Mouse (Mus musculus): ENCODE measurements around the gene Caskin1.

The Caskin1 gene

GRCm38 (mm10) chr17:24470701-24471527 is 17.5 kb upstream of the Caskin1 start:
- DNase-seq (ENCODE audit: low spot score in 2 of 2) = peak in 1 of 2 experiments; percentile 45

GRCm38 (mm10) chr17:24472512-24472911 is 15.9 kb upstream of the Caskin1 start:
- DNase-seq (ENCODE audit: low spot score in 2 of 2) = no peak

- no peak for DNase-seq (ENCODE audit: low spot score in 2 of 2)
Measured at GRCm38 (mm10) chr17:24473612-24474275, 14.7 kb upstream of the Caskin1 start, which contains the start of gene Bricd5. Gene Bricd5 (plus strand): TSS chr17:24473884.

GRCm38 (mm10) chr17:24474557-24474956 is 13.8 kb upstream of the Caskin1 start:
- no peak for DNase-seq (ENCODE audit: low spot score in 2 of 2)

- DNase-seq (ENCODE audit: low spot score in 2 of 2) = no peak
Measured at GRCm38 (mm10) chr17:24475586-24475985, 12.8 kb upstream of the Caskin1 start.

- no peak for DNase-seq (ENCODE audit: low spot score in 2 of 2)
Measured at GRCm38 (mm10) chr17:24476022-24476776, 12.2 kb upstream of the Caskin1 start.

GRCm38 (mm10) chr17:24477053-24477984 is 11.1 kb upstream of the Caskin1 start:
- DNase-seq (ENCODE audit: low spot score in 2 of 2) = no peak

- no peak for DNase-seq (ENCODE audit: low spot score in 2 of 2)
Measured at GRCm38 (mm10) chr17:24477985-24478600, 10.3 kb upstream of the Caskin1 start.

GRCm38 (mm10) chr17:24478663-24479380 is 9.6 kb upstream of the Caskin1 start, which contains the start of gene Mlst8:
Gene Mlst8 (minus strand): TSS chr17:24479078.
- peak; percentile 94 to 95 for DNase-seq (ENCODE audit: low spot score in 2 of 2)

GRCm38 (mm10) chr17:24479431-24479830 is 9.0 kb upstream of the Caskin1 start:
- no peak for DNase-seq (ENCODE audit: low spot score in 2 of 2)

- DNase-seq (ENCODE audit: low spot score in 2 of 2) = no peak
Measured at GRCm38 (mm10) chr17:24480201-24480826, 8.1 kb upstream of the Caskin1 start.

GRCm38 (mm10) chr17:24481027-24481815 is 7.2 kb upstream of the Caskin1 start:
- no peak for DNase-seq (ENCODE audit: low spot score in 2 of 2)

GRCm38 (mm10) chr17:24483495-24483894 is 4.9 kb upstream of the Caskin1 start:
- no peak for DNase-seq (ENCODE audit: low spot score in 2 of 2)

GRCm38 (mm10) chr17:24485090-24485860 is 3.1 kb upstream of the Caskin1 start:
- DNase-seq (ENCODE audit: low spot score in 2 of 2) = no peak

- no peak for DNase-seq (ENCODE audit: low spot score in 2 of 2)
Measured at GRCm38 (mm10) chr17:24488662-24489264, 362 bp downstream of the Caskin1 start.

GRCm38 (mm10) chr17:24489265-24490030 is 1.0 kb downstream of the Caskin1 start:
- DNase-seq (ENCODE audit: low spot score in 2 of 2) = no peak

GRCm38 (mm10) chr17:24490399-24490798 is 2.0 kb downstream of the Caskin1 start:
- no peak for DNase-seq (ENCODE audit: low spot score in 2 of 2)
